Mouse (Mus musculus) hindbrain, embryonic 15.5 days (tissue): ENCODE data around the gene Olfr68. TPM values are rescaled to one million over a fixed set of nuclear protein-coding genes. Genes with fewer than 3 reads are reported as not detected.
"Not testable (repeated sequence)": the region's sequence is repeated elsewhere in the genome, so short reads cannot be mapped to it uniquely, and the experiment has no call there.

ENCODE experiments used
- ATAC-seq: fragments of 200-750 bp; cut with Nextera tagmentation; 2 replicates; pipeline ENCODE4 v1.8.0; 2017; ENCODE audit warnings: low read depth, moderate number of reproducible peaks, moderate TSS enrichment; ENCODE audit not compliant: low FRiP score
- H3K27ac ChIP-seq: fragments of 300-500 bp; sonication (generic); replicated peaks from 2 replicates; pipeline ENCODE4 v1.5.1; 2015; ENCODE audit warnings: mild to moderate bottlenecking, inconsistent platforms
- H3K27me3 ChIP-seq: fragments of 300-500 bp; sonication (generic); 2 replicates; pipeline ENCODE4 v1.6.1; 2015; ENCODE audit warnings: control low read depth, inconsistent platforms
- H3K36me3 ChIP-seq: fragments of 300-500 bp; sonication (generic); 2 replicates; pipeline ENCODE4 v1.6.1; 2015; ENCODE audit warnings: control low read depth, inconsistent platforms
- H3K4me1 ChIP-seq: fragments of 300-500 bp; sonication (generic); replicated peaks from 2 replicates; pipeline ENCODE4 v1.6.1; 2015; ENCODE audit warnings: control low read depth, inconsistent platforms
- H3K4me2 ChIP-seq: fragments of 300-500 bp; sonication (generic); 2 replicates; pipeline ENCODE4 v1.6.1; 2015; ENCODE audit warnings: moderate library complexity, mild to moderate bottlenecking, inconsistent platforms
- H3K4me3 ChIP-seq: fragments of 300-500 bp; sonication (generic); 2 replicates; pipeline ENCODE4 v1.5.1; 2015; ENCODE audit warnings: mild to moderate bottlenecking, inconsistent platforms
- H3K9ac ChIP-seq: fragments of 300-500 bp; sonication (generic); 2 replicates; pipeline ENCODE4 v1.6.1; 2015; ENCODE audit warnings: inconsistent platforms
- H3K9me3 ChIP-seq: fragments of 300-500 bp; sonication (generic); 2 replicates; pipeline ENCODE4 v1.6.1; 2016; ENCODE audit warnings: control low read depth, inconsistent platforms
- WGBS: fragments of 180-500 bp; shearing (Covaris S2); methylation state at CpG from one replicate; pipeline ENCODE4 v1.1.7; 2015; 5-methylcytosine and 5-hydroxymethylcytosine counted together
- polyA plus RNA-seq: library from polyadenylated mRNA; unstranded; fragments of >200 nt; fragmentation: Nextera tagmentation; extraction: Ambion mirVana; gene quantifications from 2 replicates; pipeline ENCODE4 v1.2.1, GENCODE M21; 2015

The Olfr68 gene
- polyA plus RNA-seq: not detected in 2 replicates

DNA sequence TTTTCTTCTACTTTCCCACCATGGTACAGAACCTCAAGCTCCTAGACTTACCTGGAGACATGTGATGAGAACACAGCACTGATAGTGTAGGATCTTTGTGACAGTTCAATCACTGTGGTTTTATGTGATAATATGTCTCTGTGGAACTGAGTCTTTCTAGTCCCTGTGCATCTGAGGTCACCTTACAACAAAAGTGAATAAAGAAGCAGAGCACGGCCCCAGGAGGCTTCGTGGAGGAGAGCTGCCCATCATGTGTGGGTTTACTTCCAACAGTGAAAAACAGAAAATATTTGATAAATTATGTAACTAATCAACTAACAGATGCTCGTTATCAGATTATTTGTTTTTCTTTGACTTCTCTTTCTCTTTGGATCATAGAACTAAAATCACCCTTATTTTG, at the start of gene Olfr68:
TSS of gene Olfr68 (minus strand) at position 101 of the 400 bp plus-strand sequence.
- Histone ChIP-seq H3K36me3 (no peaks in the 10 kb centered on the region), H3K4me3 (no peak within 1 kb of the TSS), H3K9ac (no peak within 1 kb of the TSS), H3K27me3 (no peaks in the 10 kb centered on the region), H3K9me3 (no peaks in the 10 kb centered on the region), H3K27ac (no peak within 1 kb of the TSS), H3K4me2 (no peak within 1 kb of the TSS), H3K4me1 (no peaks in the 10 kb centered on the region)
- 71% methylated on average over 3 of the region's 3 CpGs for WGBS
- ATAC-seq: no peak

- H3K27ac ChIP-seq: no peak within 1 kb of the TSS
- no peak within 1 kb of the TSS for H3K9ac ChIP-seq
- H3K27me3 ChIP-seq: no peaks in the 10 kb centered on the region
- no peak within 1 kb of the TSS for H3K4me2 ChIP-seq
- ATAC-seq: no peak
- H3K4me1 ChIP-seq: no peaks in the 10 kb centered on the region
- no peaks in the 10 kb centered on the region for H3K9me3 ChIP-seq
- H3K36me3 ChIP-seq: no peaks in the 10 kb centered on the region
- 94% methylated on average over 4 of the region's 4 CpGs for WGBS
- no peak within 1 kb of the TSS for H3K4me3 ChIP-seq
Observed at GRCm38 (mm10) chr7:103827808-103828207, 48.3 kb upstream of the Olfr68 start, which contains the start of gene Hbb-bs. Hbb-bs (minus strand) TSS chr7:103828096.

DNA sequence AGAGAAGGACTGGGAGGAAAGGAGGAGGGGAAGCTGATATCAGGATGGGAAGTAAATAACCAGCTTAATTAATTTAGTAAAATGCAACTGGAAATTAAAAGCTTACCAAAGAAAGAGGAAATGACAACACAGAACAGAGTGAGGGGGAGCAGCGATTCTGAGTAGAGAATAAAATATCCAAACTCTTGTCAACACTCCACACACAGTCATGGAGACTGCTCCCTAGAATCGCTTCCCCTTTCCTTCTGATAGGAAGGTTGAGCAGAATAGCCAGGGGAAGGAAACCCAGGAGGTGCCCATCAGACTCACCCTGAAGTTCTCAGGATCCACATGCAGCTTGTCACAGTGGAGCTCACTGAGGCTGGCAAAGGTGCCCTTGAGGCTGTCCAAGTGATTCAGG, 47.6 kb upstream of the Olfr68 start:
- not testable (repeated sequence) for H3K4me1 ChIP-seq, H3K9me3 ChIP-seq, H3K27ac ChIP-seq, H3K36me3 ChIP-seq, H3K4me2 ChIP-seq, H3K4me3 ChIP-seq, H3K27me3 ChIP-seq, H3K9ac ChIP-seq, ATAC-seq
- no CpG with 5 or more reads among the region's 2 CpGs for WGBS

GRCm38 (mm10) chr7:103826255-103826887, 46.9 kb upstream of the Olfr68 start:
- no peak overlapping the region for H3K4me2 ChIP-seq
- no peak overlapping the region for H3K9ac ChIP-seq
- no peaks in the 10 kb centered on the region for H3K36me3 ChIP-seq
- ATAC-seq: no peak
- no peak overlapping the region for H3K27ac ChIP-seq
- H3K4me1 ChIP-seq: no peaks in the 10 kb centered on the region
- H3K27me3 ChIP-seq: no peaks in the 10 kb centered on the region
- H3K4me3 ChIP-seq: no peak overlapping the region
- H3K9me3 ChIP-seq: no peaks in the 10 kb centered on the region
- WGBS: 53% methylated on average over 3 of the region's 3 CpGs

GRCm38 (mm10) chr7:103825536-103826254, 46.2 kb upstream of the Olfr68 start:
- ATAC-seq: no peak
- Histone ChIP-seq H3K4me3 (no peak overlapping the region), H3K4me1 (no peaks in the 10 kb centered on the region), H3K27ac (no peak overlapping the region), H3K27me3 (no peaks in the 10 kb centered on the region), H3K36me3 (no peaks in the 10 kb centered on the region), H3K9ac (no peak overlapping the region), H3K4me2 (no peak overlapping the region), H3K9me3 (no peaks in the 10 kb centered on the region)
- 94% methylated on average over 3 of the region's 3 CpGs for WGBS

DNA sequence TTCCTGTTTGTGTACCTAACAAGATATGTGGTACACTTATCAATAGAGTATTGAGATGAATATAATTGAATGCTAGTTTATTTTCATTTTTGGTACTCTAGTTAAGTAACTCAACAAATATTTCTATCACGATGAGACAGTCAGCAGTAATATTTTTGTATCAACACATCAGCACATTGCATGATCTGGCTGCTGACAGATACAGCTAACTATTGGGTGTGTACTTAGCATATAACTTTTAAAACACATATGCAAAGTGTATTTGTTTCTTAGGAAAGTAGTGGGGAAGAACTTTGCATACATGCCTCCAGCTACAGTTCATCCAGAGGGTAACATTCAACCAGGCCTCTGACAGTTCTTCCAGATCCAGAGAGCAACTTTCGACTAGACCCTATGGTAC, 45.1 kb upstream of the Olfr68 start:
- Histone ChIP-seq H3K9ac (no peak overlapping the region), H3K27ac (no peak overlapping the region), H3K36me3 (no peaks in the 10 kb centered on the region), H3K4me3 (no peak overlapping the region), H3K4me2 (no peak overlapping the region), H3K27me3 (no peaks in the 10 kb centered on the region), H3K9me3 (no peaks in the 10 kb centered on the region), H3K4me1 (no peaks in the 10 kb centered on the region)
- no peak for ATAC-seq
- WGBS: 87% methylated on average over 2 of the region's 2 CpGs

GRCm38 (mm10) chr7:103815085-103815484, 35.6 kb upstream of the Olfr68 start:
- H3K27ac ChIP-seq, H3K4me3 ChIP-seq, H3K27me3 ChIP-seq, H3K4me1 ChIP-seq, H3K9ac ChIP-seq, H3K36me3 ChIP-seq, ATAC-seq, H3K9me3 ChIP-seq, H3K4me2 ChIP-seq: not testable (repeated sequence)
- WGBS: 89% methylated on average over 1 of the region's 2 CpGs

DNA sequence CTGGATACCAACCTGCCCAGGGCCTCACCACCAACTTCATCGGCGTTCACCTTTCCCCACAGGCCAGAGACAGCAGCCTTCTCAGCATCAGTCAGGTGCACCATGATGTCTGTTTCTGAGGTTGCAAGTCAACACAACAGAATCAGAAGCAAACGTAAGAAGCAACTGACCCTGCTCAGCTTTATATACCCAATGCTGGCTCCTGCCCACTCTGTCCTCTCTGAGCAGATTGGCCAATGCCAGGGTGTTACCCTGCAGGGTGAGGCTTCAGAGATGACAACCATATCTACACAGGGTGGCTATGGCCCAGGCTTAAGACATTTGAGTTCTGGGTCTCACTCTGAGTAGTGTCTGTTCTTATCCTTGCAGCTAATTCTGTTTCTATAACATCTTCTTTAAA, 34.3 kb upstream of the Olfr68 start, which contains the start of gene Hbb-bt:
TSS of gene Hbb-bt (minus strand) at position 231 of the 400 bp plus-strand sequence.
- Histone ChIP-seq H3K9me3 (no peaks in the 10 kb centered on the region), H3K9ac (no peak within 1 kb of the TSS), H3K4me2 (no peak within 1 kb of the TSS), H3K27me3 (no peaks in the 10 kb centered on the region), H3K4me3 (no peak within 1 kb of the TSS), H3K4me1 (no peaks in the 10 kb centered on the region), H3K27ac (no peak within 1 kb of the TSS), H3K36me3 (no peaks in the 10 kb centered on the region)
- WGBS: 86% methylated on average over 3 of the region's 3 CpGs
- no peak for ATAC-seq

GRCm38 (mm10) chr7:103813152-103813551, 33.7 kb upstream of the Olfr68 start:
- not testable (repeated sequence) for H3K9ac ChIP-seq, H3K4me1 ChIP-seq, H3K4me3 ChIP-seq, H3K27ac ChIP-seq, H3K27me3 ChIP-seq, H3K9me3 ChIP-seq, H3K36me3 ChIP-seq, H3K4me2 ChIP-seq, ATAC-seq
- WGBS: no CpG with 5 or more reads among the region's 3 CpGs

DNA sequence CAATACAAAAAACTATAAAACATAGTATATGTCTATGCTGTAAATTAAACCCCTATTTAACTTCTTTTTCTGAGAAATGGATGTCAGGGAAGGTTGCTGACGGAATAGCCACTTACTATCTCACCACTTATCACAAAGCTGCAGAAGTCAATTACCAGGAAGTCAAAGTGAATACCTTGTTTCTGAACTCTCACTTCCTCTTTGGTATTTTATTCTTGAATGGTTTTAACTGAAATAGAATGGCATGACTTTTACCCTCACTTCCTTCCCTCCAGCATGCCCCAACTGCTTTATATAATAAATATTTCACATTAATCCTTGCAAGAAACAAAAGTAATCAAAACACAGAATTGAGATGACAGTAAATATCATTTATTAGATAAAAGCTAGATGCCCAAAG, 32.7 kb upstream of the Olfr68 start:
- Histone ChIP-seq H3K4me3 (no peak overlapping the region), H3K9ac (no peak overlapping the region), H3K27ac (no peak overlapping the region), H3K27me3 (no peaks in the 10 kb centered on the region), H3K4me2 (no peak overlapping the region), H3K9me3 (no peaks in the 10 kb centered on the region), H3K4me1 (no peaks in the 10 kb centered on the region), H3K36me3 (no peaks in the 10 kb centered on the region)
- no peak for ATAC-seq
- 73% methylated on average over 1 of the region's 1 CpGs for WGBS

DNA sequence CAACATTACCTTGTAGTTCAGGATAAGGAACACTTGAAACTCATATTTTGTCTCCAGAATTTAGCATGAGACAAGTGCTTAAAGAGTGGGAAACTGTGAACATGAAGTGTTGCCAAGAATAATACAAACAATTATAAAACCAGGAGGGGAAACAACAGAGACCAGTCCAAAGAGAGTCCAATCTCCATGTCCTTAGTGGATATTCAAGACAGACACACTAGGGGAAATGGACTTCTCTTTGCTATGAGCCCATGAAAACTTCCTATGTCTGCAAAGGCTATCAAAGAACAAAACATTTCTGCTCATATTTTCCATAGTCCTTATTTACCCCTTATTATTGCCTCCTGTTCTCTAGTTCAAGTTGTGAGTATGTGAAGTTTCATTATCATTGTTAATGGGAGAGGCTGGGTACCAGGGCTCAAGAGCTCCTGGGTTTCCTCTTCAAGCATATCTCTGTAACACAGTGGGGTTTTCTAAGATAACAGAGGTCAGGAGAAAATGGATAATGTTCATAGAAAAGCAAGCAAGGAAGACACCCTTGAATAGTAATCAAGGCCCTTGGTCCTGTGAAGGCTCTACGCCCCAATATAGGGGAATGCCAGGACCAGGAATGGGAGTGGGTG, 31.8 kb upstream of the Olfr68 start:
- no peaks in the 10 kb centered on the region for H3K36me3 ChIP-seq
- H3K27me3 ChIP-seq: no peaks in the 10 kb centered on the region
- H3K27ac ChIP-seq: no peak overlapping the region
- H3K4me2 ChIP-seq: no peak overlapping the region
- no peak overlapping the region for H3K4me3 ChIP-seq
- 86% methylated on average over 1 of the region's 1 CpGs for WGBS
- no peaks in the 10 kb centered on the region for H3K9me3 ChIP-seq
- no peak for ATAC-seq
- H3K9ac ChIP-seq: no peak overlapping the region
- H3K4me1 ChIP-seq: no peaks in the 10 kb centered on the region

DNA sequence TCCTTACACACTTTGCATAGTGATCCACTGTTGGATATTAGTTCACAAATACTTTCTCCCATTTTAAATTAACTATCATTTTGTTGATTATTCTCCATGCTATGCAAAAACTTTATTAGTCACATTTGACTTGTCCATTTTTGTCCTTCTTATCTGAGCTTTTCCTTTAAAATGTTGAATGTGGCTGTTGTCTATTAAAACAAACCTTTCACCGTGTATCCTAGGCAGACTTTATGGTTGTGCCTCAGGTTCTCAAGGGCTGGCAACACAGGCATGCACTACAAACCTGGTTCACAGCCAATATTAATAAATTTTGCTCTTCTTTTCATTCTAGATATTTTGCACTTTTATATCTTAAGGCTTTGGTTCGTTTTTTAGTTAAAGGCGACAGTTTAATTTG, 31.2 kb upstream of the Olfr68 start:
- Histone ChIP-seq H3K4me3 (no peak overlapping the region), H3K27me3 (no peaks in the 10 kb centered on the region), H3K4me1 (no peaks in the 10 kb centered on the region), H3K4me2 (no peak overlapping the region), H3K36me3 (no peaks in the 10 kb centered on the region), H3K9ac (no peak overlapping the region), H3K9me3 (no peaks in the 10 kb centered on the region), H3K27ac (no peak overlapping the region)
- WGBS: 90% methylated on average over 3 of the region's 3 CpGs
- ATAC-seq: no peak
